Mouse (Mus musculus) left cerebral cortex, postnatal 36 days (tissue): ENCODE results near the gene Slc32a1. TPM values are rescaled to one million over a fixed set of nuclear protein-coding genes. Genes with fewer than 3 reads are reported as not detected.

Experiments
- DNase-seq, 2 experiments: peaks; one replicate each; pipeline ENCODE4 v3.0.0; 2021 to 2022; ENCODE audit warnings: low spot score in 2 of 2, mixed read lengths in 1 of 2
- intact Hi-C: fragments of 180-260 bp; cut with DNase I; formaldehyde crosslinking; loops from one replicate; pipeline ENCODE4 v1.15.1; 2025
- total RNA-seq, 2 experiments: library from RNA; stranded (reverse); gene quantifications; 2 replicates each; pipeline ENCODE4 v1.2.3; 2021

Slc32a1 gene
- 10 to 100 TPM; 95.4 to 97.9 TPM for total RNA-seq

GRCm38 (mm10) chr2:158610488-158611325, at the start of gene Slc32a1:
TSS of gene Slc32a1 (plus strand) at chr2:158610767.
- intact Hi-C loops, result loop anchor here (5.0 kb wide), 1 partner anchor 53 kb away; no protein-coding TSS in a partner anchor

GRCm38 (mm10) chr2:158560801-158561200, 49.8 kb upstream of the Slc32a1 start:
- intact Hi-C loops, result loop anchor here (5.0 kb wide), 1 partner anchor 36 kb away; no protein-coding TSS in a partner anchor
- no peak for DNase-seq

More at GRCm38 (mm10) chr2:158610488-158611325, at the start of gene Slc32a1:
- no peak for DNase-seq

- DNase-seq, result no peak
- intact Hi-C loops, result loop anchor here (5.0 kb wide), 1 partner anchor 36 kb away; no protein-coding TSS in a partner anchor
These were observed 49.0 kb upstream of the Slc32a1 start for GRCm38 (mm10) chr2:158561371-158562144.

GRCm38 (mm10) chr2:158570421-158571081, 40.0 kb upstream of the Slc32a1 start:
- no peak for DNase-seq
- intact Hi-C loops, result no loop called here

- DNase-seq, result no peak
- intact Hi-C loops, result no loop called here
These were observed 30.6 kb upstream of the Slc32a1 start for GRCm38 (mm10) chr2:158579979-158580378.

- DNase-seq, result no peak
- intact Hi-C loops, result no loop called here
These were observed 25.8 kb upstream of the Slc32a1 start for GRCm38 (mm10) chr2:158584621-158585358.

GRCm38 (mm10) chr2:158588524-158589271, 21.9 kb upstream of the Slc32a1 start:
- no peak for DNase-seq
- intact Hi-C loops, result no loop called here

GRCm38 (mm10) chr2:158590495-158590894, 20.1 kb upstream of the Slc32a1 start:
- DNase-seq, result no peak
- intact Hi-C loops, result no loop called here

GRCm38 (mm10) chr2:158591286-158591685, 19.3 kb upstream of the Slc32a1 start:
- intact Hi-C loops, result no loop called here
- no peak for DNase-seq

GRCm38 (mm10) chr2:158593371-158593770, 17.2 kb upstream of the Slc32a1 start:
- no peak for DNase-seq
- intact Hi-C loops, result no loop called here

- intact Hi-C loops, result loop anchor here (5.0 kb wide), 1 partner anchor 33 kb away; no protein-coding TSS in a partner anchor
- DNase-seq, result no peak
These were observed 15.5 kb upstream of the Slc32a1 start for GRCm38 (mm10) chr2:158595103-158595502.

GRCm38 (mm10) chr2:158595577-158595976, 15.0 kb upstream of the Slc32a1 start:
- intact Hi-C loops, result loop anchor here (5.0 kb wide), 1 partner anchor 33 kb away; no protein-coding TSS in a partner anchor
- no peak for DNase-seq

- DNase-seq, result no peak
- intact Hi-C loops, result loop anchor here (5.0 kb wide), 1 partner anchor 35 kb away; no protein-coding TSS in a partner anchor
These were observed 13.8 kb upstream of the Slc32a1 start for GRCm38 (mm10) chr2:158596803-158597202.

- intact Hi-C loops, result no loop called here
These were observed 10.1 kb upstream of the Slc32a1 start for GRCm38 (mm10) chr2:158600517-158600916.

GRCm38 (mm10) chr2:158601326-158601725, 9.2 kb upstream of the Slc32a1 start:
- no peak for DNase-seq
- intact Hi-C loops, result no loop called here

More at GRCm38 (mm10) chr2:158600517-158600916, 10.1 kb upstream of the Slc32a1 start:
- DNase-seq, result no peak

GRCm38 (mm10) chr2:158602663-158603062, 7.9 kb upstream of the Slc32a1 start:
- no peak for DNase-seq
- intact Hi-C loops, result no loop called here

- no peak for DNase-seq
- intact Hi-C loops, result no loop called here
These were observed 4.0 kb upstream of the Slc32a1 start for GRCm38 (mm10) chr2:158606511-158606964.

GRCm38 (mm10) chr2:158609681-158610080, 886 bp upstream of the Slc32a1 start:
- intact Hi-C loops, result loop anchor here (5.0 kb wide), 1 partner anchor 52 kb away; no protein-coding TSS in a partner anchor

More at GRCm38 (mm10) chr2:158609681-158610080, 886 bp upstream of the Slc32a1 start:
- DNase-seq, result no peak
